Mouse (Mus musculus) liver, embryonic 11.5 days (tissue): ENCODE results near the gene Ap5s1. TPM values are rescaled to one million over a fixed set of nuclear protein-coding genes. Genes with fewer than 3 reads are reported as not detected.

Experiments
- ATAC-seq: fragments of 200-750 bp; cut with Nextera tagmentation; replicated peaks from 2 replicates; pipeline ENCODE4 v1.8.0; 2017; ENCODE audit warnings: moderate number of reproducible peaks, mild to moderate bottlenecking, moderate TSS enrichment, moderate library complexity; ENCODE audit not compliant: low FRiP score
- DNase-seq: peaks from one replicate; pipeline ENCODE4 v3.0.0-alpha.2; 2017; ENCODE audit warnings: low spot score
- H3K27ac ChIP-seq: fragments of 300-500 bp; sonication (generic); 2 replicates; pipeline ENCODE4 v1.5.1; 2014; ENCODE audit warnings: mild to moderate bottlenecking, low read depth, low read length, control low read depth
- H3K27me3 ChIP-seq: fragments of 300-500 bp; sonication (generic); replicated peaks from 2 replicates; pipeline ENCODE4 v1.6.1; 2014; ENCODE audit warnings: low read length, mixed read lengths; ENCODE audit not compliant: control insufficient read depth, insufficient read depth
- H3K36me3 ChIP-seq: fragments of 300-500 bp; sonication (generic); 2 replicates; pipeline ENCODE4 v1.6.1; 2014; ENCODE audit warnings: mild to moderate bottlenecking, low read length, moderate library complexity, mixed read lengths; ENCODE audit not compliant: control insufficient read depth, insufficient read depth
- H3K4me1 ChIP-seq: fragments of 300-500 bp; sonication (generic); replicated peaks from 2 replicates; pipeline ENCODE4 v1.6.1; 2014; ENCODE audit warnings: low read length, mixed read lengths; ENCODE audit not compliant: control insufficient read depth, insufficient read depth
- H3K4me2 ChIP-seq: fragments of 300-500 bp; sonication (generic); 2 replicates; pipeline ENCODE4 v1.6.1; 2014; ENCODE audit warnings: mild to moderate bottlenecking, control low read depth, moderate library complexity
- H3K4me3 ChIP-seq: fragments of 300-500 bp; sonication (generic); 2 replicates; pipeline ENCODE4 v1.5.1; 2014; ENCODE audit warnings: low read depth, low read length, control low read depth
- H3K9ac ChIP-seq: fragments of 300-500 bp; sonication (generic); 2 replicates; pipeline ENCODE4 v1.6.1; 2014; ENCODE audit warnings: low read depth, low read length, control low read depth
- H3K9me3 ChIP-seq: fragments of 300-500 bp; sonication (generic); 2 replicates; pipeline ENCODE4 v1.6.1; 2016; ENCODE audit warnings: low read length, inconsistent platforms, mixed read lengths; ENCODE audit not compliant: control insufficient read depth
- whole genome bisulfite sequencing: fragments of 180-500 bp; shearing (Covaris S2); extraction: QIAGEN DNeasy Blood & Tissue Kit; methylation state at CpG from one replicate; pipeline ENCODE4 v1.1.7; 2014; 5-methylcytosine and 5-hydroxymethylcytosine counted together
- polyA plus RNA-seq: library from polyadenylated mRNA; unstranded; fragments of >200 nt; fragmentation: Nextera tagmentation; extraction: Ambion mirVana; gene quantifications from 2 replicates; pipeline ENCODE4 v1.2.1, GENCODE M21; 2014

The Ap5s1 gene
- 18.1 and 19.2 TPM in 2 replicates for polyA plus RNA-seq

DNA sequence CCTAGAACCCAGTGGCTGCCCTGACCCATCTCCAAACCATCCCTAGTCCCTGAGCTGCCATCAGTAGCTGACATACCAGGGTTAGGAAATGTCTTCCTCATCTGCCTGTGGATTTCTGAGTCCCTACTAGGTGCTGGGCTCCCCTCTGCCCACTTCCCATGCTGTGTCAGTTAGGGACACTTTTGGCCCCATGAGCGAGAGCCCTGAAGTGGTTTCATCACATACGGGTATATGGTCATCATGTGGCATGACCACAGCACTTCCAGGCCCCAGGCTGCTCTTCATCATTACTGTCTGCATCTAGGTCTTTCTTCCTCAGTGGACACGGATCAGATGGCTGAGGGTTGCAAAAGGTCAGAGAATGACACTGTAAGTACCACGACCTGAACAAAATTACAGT, at the start of gene Ap5s1:
Gene Ap5s1 (plus strand): TSS at position 301 of the 400 bp plus-strand sequence.
- Histone ChIP-seq H3K9me3 (no peaks in the 10 kb centered on the region), H3K4me1 (peaks cover 52% of the 10 kb centered on the region), H3K4me2 (peak within 1 kb of the TSS; percentile 55), H3K27me3 (no peaks in the 10 kb centered on the region), H3K4me3 (no peak within 1 kb of the TSS), H3K27ac (peak within 1 kb of the TSS; percentile 81), H3K9ac (peak within 1 kb of the TSS; percentile 51), H3K36me3 (no peaks in the 10 kb centered on the region)
- WGBS: 69% methylated on average over 4 of the region's 4 CpGs
- DNase-seq: no peak
- no peak for ATAC-seq

DNA sequence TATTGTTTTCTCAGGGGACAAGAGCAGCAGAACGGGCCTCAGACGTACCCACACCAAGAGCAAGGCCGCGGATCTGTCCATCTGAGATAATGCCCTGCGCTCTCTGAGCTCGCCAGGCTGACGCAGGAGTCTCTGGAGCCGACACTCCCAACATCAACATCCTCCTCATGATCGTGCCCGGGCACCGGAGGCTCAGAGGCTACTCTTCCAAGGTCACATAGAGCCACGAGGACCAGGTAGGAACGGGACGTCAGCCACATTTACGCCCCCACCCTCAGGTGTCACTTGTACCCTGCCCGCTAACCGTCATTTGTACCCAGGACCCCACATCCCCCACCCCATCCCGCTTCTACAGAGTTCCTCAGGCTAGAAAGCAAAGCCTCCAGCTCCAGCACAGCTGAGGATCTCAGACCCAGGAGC, 47.4 kb upstream of the Ap5s1 start:
- Histone ChIP-seq H3K4me3 (peak overlapping the region; percentile 77), H3K9ac (peak overlapping the region; percentile 78), H3K4me2 (peak overlapping the region; percentile 86), H3K36me3 (no peaks in the 10 kb centered on the region), H3K4me1 (peaks cover 26% of the 10 kb centered on the region), H3K27me3 (no peaks in the 10 kb centered on the region), H3K27ac (peak overlapping the region; percentile 88), H3K9me3 (no peaks in the 10 kb centered on the region)
- ATAC-seq: peak; percentile 83
- no peak for DNase-seq
- 0% methylated on average over 18 of the region's 18 CpGs for WGBS

DNA sequence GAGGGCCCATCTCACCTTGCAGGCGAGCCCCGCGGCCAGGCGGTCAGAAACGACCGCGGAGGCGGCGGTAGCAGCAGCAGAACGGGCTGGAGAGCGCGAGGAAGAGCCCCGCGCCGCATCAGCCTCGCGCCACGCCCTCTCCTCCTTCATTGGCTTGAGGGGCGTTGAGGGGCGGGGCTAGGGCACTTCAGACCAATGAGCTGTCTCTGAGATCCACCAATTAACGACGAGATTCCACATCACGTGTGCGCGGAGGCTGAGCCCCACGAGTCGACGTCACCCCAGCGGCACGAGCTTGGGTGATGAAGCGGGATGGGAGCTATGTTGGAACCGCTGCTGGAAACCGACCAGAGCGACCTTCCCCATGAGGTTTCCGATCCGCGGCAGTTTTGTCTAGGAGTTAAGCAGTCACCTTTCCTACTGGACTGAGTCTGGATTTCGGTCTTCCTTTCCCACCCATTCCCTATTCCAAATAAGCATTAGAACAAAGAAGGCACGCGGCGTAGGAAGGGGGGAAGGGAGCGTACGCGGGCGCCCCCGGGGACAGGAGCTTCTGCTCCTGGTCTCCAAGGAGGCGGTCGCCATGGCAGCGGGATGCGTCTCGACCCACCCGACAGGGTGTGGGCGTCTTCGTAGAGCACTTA, 46.8 kb upstream of the Ap5s1 start, which contains the start of gene 1700037H04Rik:
Gene 1700037H04Rik (minus strand): TSS at position 144 of the 644 bp plus-strand sequence.
- ATAC-seq: peak; percentile 92
- peak within 1 kb of the TSS; percentile 86 for H3K4me2 ChIP-seq
- WGBS: under 1% methylated on average over 54 of the region's 54 CpGs

DNA sequence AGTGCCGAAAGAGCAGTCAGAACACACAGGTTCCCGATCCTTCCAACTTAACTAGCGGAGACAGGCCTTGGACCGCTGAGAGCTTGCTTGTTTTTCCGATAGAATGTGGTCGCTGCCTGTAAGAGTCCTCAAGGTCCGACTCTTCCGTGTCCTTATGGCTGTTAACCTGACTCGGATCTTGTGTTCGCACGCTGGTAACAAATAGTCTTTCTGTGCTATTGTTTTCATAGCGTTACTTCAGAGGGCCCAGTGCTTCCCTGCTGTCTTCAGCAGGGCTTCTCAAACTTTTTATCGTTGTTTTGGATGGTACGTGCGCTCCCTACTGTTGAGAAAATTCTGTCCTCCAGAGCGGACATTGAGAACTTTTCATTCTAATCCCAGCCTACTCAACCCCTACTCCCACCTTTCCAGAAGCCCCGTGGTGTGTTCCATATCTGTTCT, 46.2 kb upstream of the Ap5s1 start:
- under 1% methylated on average over 17 of the region's 17 CpGs for WGBS
- H3K4me3 ChIP-seq: peak overlapping the region; percentile 77
- ATAC-seq: no peak
- H3K36me3 ChIP-seq: no peaks in the 10 kb centered on the region
- H3K27me3 ChIP-seq: no peaks in the 10 kb centered on the region
- peaks cover 21% of the 10 kb centered on the region for H3K4me1 ChIP-seq
- peak overlapping the region; percentile 86 for H3K4me2 ChIP-seq
- H3K27ac ChIP-seq: peak overlapping the region; percentile 81
- no peaks in the 10 kb centered on the region for H3K9me3 ChIP-seq
- no peak for DNase-seq
- H3K9ac ChIP-seq: peak overlapping the region; percentile 71

More for the DNA sequence above, 46.8 kb upstream of the Ap5s1 start, which contains the start of gene 1700037H04Rik:
- H3K27me3 ChIP-seq: no peaks in the 10 kb centered on the region
- peak within 1 kb of the TSS; percentile 78 for H3K9ac ChIP-seq
- H3K27ac ChIP-seq: peak within 1 kb of the TSS; percentile 88
- no peaks in the 10 kb centered on the region for H3K9me3 ChIP-seq
- no peaks in the 10 kb centered on the region for H3K36me3 ChIP-seq
- peak; percentile 92 for DNase-seq
- peaks cover 21% of the 10 kb centered on the region for H3K4me1 ChIP-seq
- peak within 1 kb of the TSS; percentile 77 for H3K4me3 ChIP-seq

DNA sequence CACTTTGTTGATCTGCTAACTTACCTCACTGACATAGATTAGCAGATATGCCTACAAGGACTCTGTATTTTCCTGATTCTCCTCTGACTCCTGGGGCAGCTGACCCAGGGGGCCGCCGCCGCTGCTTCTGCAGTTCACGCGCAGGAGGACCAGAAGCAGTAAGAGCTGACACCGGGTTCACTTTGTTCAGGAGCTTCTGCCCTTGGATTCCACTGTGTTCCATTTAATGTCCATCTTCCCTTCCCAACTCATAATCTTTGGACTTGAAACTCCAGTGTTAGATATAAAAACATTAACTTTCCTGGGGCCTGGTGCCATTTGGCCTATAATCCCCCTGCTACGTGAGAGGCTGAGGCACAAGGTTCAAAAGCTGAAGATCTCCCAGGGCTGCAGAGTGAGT, 43.0 kb upstream of the Ap5s1 start:
- H3K27me3 ChIP-seq: no peaks in the 10 kb centered on the region

DNA sequence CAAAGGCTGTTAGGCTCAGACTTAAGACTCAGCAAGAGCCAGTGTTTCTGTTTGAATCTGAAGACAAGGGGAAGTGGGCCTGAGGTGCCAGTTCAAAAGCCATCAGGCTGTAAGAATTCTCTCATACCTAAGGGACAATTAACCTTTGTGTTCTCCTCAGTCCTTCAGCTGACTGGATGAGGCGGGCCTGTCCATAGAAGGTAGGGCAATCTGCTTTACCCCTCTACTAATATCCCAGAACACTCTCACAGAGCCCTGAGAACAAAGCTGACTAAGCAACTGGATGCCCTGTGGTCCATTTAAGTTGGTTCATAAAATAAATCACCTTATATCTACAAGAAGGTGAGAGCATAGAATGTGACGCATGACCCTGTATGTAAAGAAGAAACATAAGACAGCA, 40.7 kb upstream of the Ap5s1 start:
- no peak for DNase-seq
- WGBS: 97% methylated on average over 2 of the region's 2 CpGs
- Histone ChIP-seq H3K4me1 (no peaks in the 10 kb centered on the region), H3K36me3 (no peaks in the 10 kb centered on the region), H3K4me2 (no peak overlapping the region), H3K4me3 (no peak overlapping the region), H3K27me3 (peaks cover 21% of the 10 kb centered on the region), H3K27ac (no peak overlapping the region), H3K9me3 (no peaks in the 10 kb centered on the region), H3K9ac (no peak overlapping the region)
- no peak for ATAC-seq

More for the DNA sequence above, 43.0 kb upstream of the Ap5s1 start:
- 71% methylated on average over 7 of the region's 7 CpGs for WGBS
- H3K4me1 ChIP-seq: peaks cover 7% of the 10 kb centered on the region; the same call in 1 of the 2 replicates
- no peak overlapping the region for H3K4me3 ChIP-seq
- no peaks in the 10 kb centered on the region for H3K36me3 ChIP-seq
- H3K4me2 ChIP-seq: no peak overlapping the region
- ATAC-seq: no peak
- peak; percentile 30 for DNase-seq
- H3K9ac ChIP-seq: no peak overlapping the region
- no peak overlapping the region for H3K27ac ChIP-seq
- H3K9me3 ChIP-seq: no peaks in the 10 kb centered on the region

DNA sequence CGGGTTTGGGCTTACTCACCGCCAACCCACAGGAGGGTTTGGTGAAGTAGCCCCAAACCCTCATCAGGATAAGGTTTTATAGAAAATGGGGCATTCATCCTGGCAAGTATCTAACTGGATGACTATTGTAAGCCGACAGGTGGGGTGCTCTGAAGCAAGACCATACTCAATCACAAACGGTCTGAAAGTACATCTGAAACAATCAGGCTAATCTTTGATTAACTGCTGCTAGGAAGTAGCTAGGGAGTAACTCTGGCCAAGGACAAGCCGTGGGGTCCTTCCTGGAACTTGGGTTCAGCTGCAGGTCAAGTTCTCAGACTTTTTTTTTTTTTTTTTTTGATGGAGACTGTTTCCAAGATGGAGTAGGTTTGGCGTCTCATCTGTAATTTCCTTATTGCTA, 38.9 kb upstream of the Ap5s1 start:
- H3K27me3 ChIP-seq: peaks cover 39% of the 10 kb centered on the region
- H3K27ac ChIP-seq: no peak overlapping the region
- no peak overlapping the region for H3K4me3 ChIP-seq
- no peak for ATAC-seq
- WGBS: 75% methylated on average over 6 of the region's 6 CpGs
- H3K9ac ChIP-seq: no peak overlapping the region
- H3K4me1 ChIP-seq: peaks cover 13% of the 10 kb centered on the region; the same call in 1 of the 2 replicates
- no peaks in the 10 kb centered on the region for H3K9me3 ChIP-seq
- no peak overlapping the region for H3K4me2 ChIP-seq
- no peaks in the 10 kb centered on the region for H3K36me3 ChIP-seq
- no peak for DNase-seq

DNA sequence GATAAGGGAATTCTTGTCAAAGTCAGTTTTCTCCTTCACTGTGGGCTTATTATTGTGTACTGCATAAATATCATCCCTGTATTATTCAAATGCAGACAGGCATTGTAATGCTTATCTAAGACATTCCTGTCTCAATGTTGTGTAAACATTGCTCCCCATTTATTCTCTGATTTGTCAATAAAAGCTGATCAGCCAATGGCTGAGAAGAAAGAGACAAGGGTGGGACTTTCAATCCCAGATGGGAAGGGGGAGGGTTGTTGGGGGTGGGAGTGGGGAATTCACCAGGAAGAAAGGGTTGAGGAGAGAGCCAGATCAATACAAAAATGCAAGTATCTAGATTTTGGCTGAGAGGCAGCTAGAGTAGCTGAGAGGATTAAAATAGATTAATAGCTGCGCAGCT, 38.0 kb upstream of the Ap5s1 start:
- H3K36me3 ChIP-seq: no peaks in the 10 kb centered on the region
- H3K4me1 ChIP-seq: peaks cover 13% of the 10 kb centered on the region; the same call in 1 of the 2 replicates
- ATAC-seq: no peak
- no peak for DNase-seq
- peaks cover 49% of the 10 kb centered on the region for H3K27me3 ChIP-seq
- no peak overlapping the region for H3K4me2 ChIP-seq
- H3K27ac ChIP-seq: no peak overlapping the region
- no peaks in the 10 kb centered on the region for H3K9me3 ChIP-seq
- no peak overlapping the region for H3K9ac ChIP-seq
- H3K4me3 ChIP-seq: no peak overlapping the region
- 65% methylated on average over 1 of the region's 1 CpGs for WGBS

DNA sequence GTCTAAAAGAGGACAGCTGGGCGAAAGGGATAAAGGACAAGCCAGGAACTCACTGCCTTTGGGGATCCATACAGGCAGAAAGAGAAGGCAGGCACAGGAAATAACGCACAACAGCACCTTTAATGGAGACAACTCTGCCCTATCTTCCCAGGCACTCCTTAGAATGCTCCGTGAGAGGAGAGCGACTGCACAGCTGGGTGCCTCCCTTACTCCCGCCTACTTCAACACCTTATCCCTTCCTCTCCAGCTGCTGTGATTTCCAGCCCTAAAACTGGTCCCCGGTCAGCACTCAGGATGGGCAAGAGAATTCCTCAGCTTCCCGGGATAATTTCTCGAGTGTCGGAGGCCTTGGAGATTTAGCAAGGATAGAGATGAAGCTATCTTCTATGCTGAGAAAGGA, 35.9 kb upstream of the Ap5s1 start:
- H3K9me3 ChIP-seq: no peaks in the 10 kb centered on the region
- H3K4me1 ChIP-seq: peaks cover 13% of the 10 kb centered on the region; the same call in 1 of the 2 replicates
- no peaks in the 10 kb centered on the region for H3K36me3 ChIP-seq
- ATAC-seq (no peak), DNase-seq (no peak)
- WGBS: 13% methylated on average over 9 of the region's 9 CpGs
- H3K4me3 ChIP-seq: peak overlapping the region; percentile 19
- H3K4me2 ChIP-seq: peak overlapping the region; percentile 52
- no peak overlapping the region for H3K27ac ChIP-seq
- no peak overlapping the region for H3K9ac ChIP-seq
- peaks cover 53% of the 10 kb centered on the region for H3K27me3 ChIP-seq
